ENCODE assay signal across 8 mouse cellular contexts in the genomic region with DNA sequence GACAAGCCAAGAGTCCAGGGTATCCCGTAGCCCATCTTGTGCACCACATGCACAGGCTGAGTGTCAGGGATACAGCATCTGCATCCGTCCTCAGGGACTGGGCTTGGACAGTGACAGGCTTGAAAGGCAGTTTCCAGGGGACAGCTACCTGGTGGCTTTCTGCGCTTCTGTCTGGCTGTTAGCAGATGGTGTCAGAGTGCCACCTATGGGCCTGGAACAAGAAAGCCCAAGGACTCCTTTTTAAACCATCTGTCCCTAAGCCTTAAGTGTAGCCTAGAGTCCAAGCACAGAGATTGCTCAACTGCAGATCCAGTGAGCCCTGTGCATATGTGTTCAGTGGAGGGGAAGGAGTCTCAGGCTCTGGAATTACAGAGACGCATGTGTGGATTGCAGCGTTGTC.
DNase-seq lines count a peak whose midpoint lies in the region; ATAC-seq and TF ChIP-seq lines count a peak whose summit lies in the region.
"Had no signal": no experiment of that assay in that cellular context is flagged by ENCODE, and none has a peak within 500 bp of the region (broad histone marks: within the 10 kb centered on the region; RNA-seq: fewer than 3 reads in every experiment).

No protein-coding gene starts in this region.

- DNase-seq in right cerebral cortex, adult 18-20 months = peak; percentile 48
- no peak for DNase-seq in right cerebral cortex, postnatal 36 days (ENCODE audit: low spot score in 2 of 2)
- DNase-seq in brain, embryonic 14.5 days (ENCODE audit: low read depth) = peak; percentile 85
- DNase-seq in forebrain, embryonic 11.5 days (ENCODE audit: low spot score) = peak; percentile 63
- DNase-seq in kidney, adult 2 months = peak; percentile 27
- peak; percentile 84 for DNase-seq in midbrain, embryonic 14.5 days
- no peak for DNase-seq in thymus, postnatal 0 days (ENCODE audit: low spot score)

- 46% methylated on average over 5 of the region's 5 CpGs for WGBS in forebrain, embryonic 11.5 days
- 53% methylated on average over 5 of the region's 5 CpGs for WGBS in kidney, adult 2 months
- WGBS in midbrain, embryonic 14.5 days = 37% methylated on average over 5 of the region's 5 CpGs

- no peak for TF ChIP-seq POLR2A in brain, embryonic 14.5 days (IDR thresholded peaks at IDR 0.05; ENCODE audit: borderline replicate concordance, extremely low read depth, insufficient read depth, insufficient read length, poor library complexity, severe bottlenecking)
- no peak for TF ChIP-seq POLR2A in kidney, adult 2 months (IDR thresholded peaks at IDR 0.05; ENCODE audit: low read depth, low read length)

- peaks cover 46% of the 10 kb centered on the region for H3K27me3 ChIP-seq in forebrain, embryonic 11.5 days (ENCODE audit: control insufficient read depth, insufficient read depth, low read length)
- no peaks in the 10 kb centered on the region for H3K27me3 ChIP-seq in kidney, adult 2 months (replicated peaks; ENCODE audit: control insufficient read depth, insufficient read depth, low read length)
- peaks cover 13% of the 10 kb centered on the region; the same call in 1 of the 2 replicates for H3K27me3 ChIP-seq in midbrain, embryonic 14.5 days (ENCODE audit: control insufficient read depth, insufficient read depth, low read length)
- H3K27me3 ChIP-seq: limb, embryonic 15.5 days had no signal

- H3K36me3 ChIP-seq in forebrain, embryonic 11.5 days (ENCODE audit: control insufficient read depth, insufficient read depth, low read length) = no peaks in the 10 kb centered on the region
- H3K36me3 ChIP-seq in kidney, adult 2 months (ENCODE audit: control insufficient read depth, insufficient read depth, low read length) = no peaks in the 10 kb centered on the region
- no peaks in the 10 kb centered on the region for H3K36me3 ChIP-seq in midbrain, embryonic 14.5 days (ENCODE audit: control insufficient read depth, insufficient read depth, low read length)

- H3K4me2 ChIP-seq in forebrain, embryonic 11.5 days (ENCODE audit: low read depth, low read length, severe bottlenecking) = no peak overlapping the region
- no peak overlapping the region for H3K4me2 ChIP-seq in midbrain, embryonic 14.5 days (ENCODE audit: low read length)
- H3K4me2 ChIP-seq: limb, embryonic 15.5 days had no signal

- H3K4me1 ChIP-seq in forebrain, embryonic 11.5 days (replicated peaks; ENCODE audit: control insufficient read depth, insufficient read depth, low read length) = peaks cover 2% of the 10 kb centered on the region; the same call in 1 of the 2 replicates
- H3K4me1 ChIP-seq in kidney, adult 2 months (ENCODE audit: control insufficient read depth, insufficient read depth, low read length) = no peaks in the 10 kb centered on the region
- H3K4me1 ChIP-seq in midbrain, embryonic 14.5 days (ENCODE audit: control insufficient read depth, insufficient read depth, low read length) = 0 out of 2 replicates have a peak, but pooled peaks cover 7% of the 10 kb centered on the region

- H3K9ac ChIP-seq in forebrain, embryonic 11.5 days (ENCODE audit: low read length) = no peak overlapping the region
- H3K9ac ChIP-seq in midbrain, embryonic 14.5 days (replicated peaks; ENCODE audit: low read length) = no peak overlapping the region
- H3K9ac ChIP-seq: limb, embryonic 15.5 days had no signal

- H3K27ac ChIP-seq in forebrain, embryonic 11.5 days (ENCODE audit: low read depth, low read length) = no peak overlapping the region
- no peak overlapping the region for H3K27ac ChIP-seq in kidney, adult 2 months (ENCODE audit: insufficient read depth, low read depth, low read length)
- no peak overlapping the region for H3K27ac ChIP-seq in midbrain, embryonic 14.5 days (replicated peaks; ENCODE audit: low read depth, low read length)
- H3K27ac ChIP-seq: limb, embryonic 15.5 days had no signal

- no peak overlapping the region for H3K4me3 ChIP-seq in forebrain, embryonic 11.5 days (ENCODE audit: low read depth, low read length)
- H3K4me3 ChIP-seq in kidney, adult 2 months (ENCODE audit: insufficient read depth, low read depth, low read length) = no peak overlapping the region
- no peak overlapping the region for H3K4me3 ChIP-seq in midbrain, embryonic 14.5 days (replicated peaks; ENCODE audit: low read depth, low read length)
- H3K4me3 ChIP-seq: limb, embryonic 15.5 days had no signal

- ATAC-seq in forebrain, embryonic 11.5 days (replicated peaks; ENCODE audit: low FRiP score) = peak; percentile 59
- ATAC-seq in midbrain, embryonic 14.5 days (ENCODE audit: low FRiP score, low TSS enrichment) = no peak; the same call in 1 of the 2 replicates

- H3K9me3 ChIP-seq in forebrain, embryonic 11.5 days (ENCODE audit: control insufficient read depth, low read length) = no peaks in the 10 kb centered on the region
- no peaks in the 10 kb centered on the region for H3K9me3 ChIP-seq in midbrain, embryonic 14.5 days (ENCODE audit: control insufficient read depth, low read length)
- H3K9me3 ChIP-seq: limb, embryonic 15.5 days had no signal

- TF ChIP-seq CTCF in brain, embryonic 14.5 days (IDR thresholded peaks at IDR 0.05; ENCODE audit: borderline replicate concordance, extremely low read depth, insufficient read depth, insufficient read length) = peak; percentile 83
- peak; percentile 54; the same call in 1 of the 2 replicates for TF ChIP-seq CTCF in kidney, adult 2 months (conservative IDR thresholded peaks at IDR 0.05; ENCODE audit: insufficient read depth, insufficient read length, low read depth, low read length)

Comparison
In these comparisons a context has a peak if more than half of its experiments do, and no peak if none do; other contexts are left out.
1. DNase-seq: peak in right cerebral cortex, adult 18-20 months (single experiment), brain, embryonic 14.5 days (single experiment), forebrain, embryonic 11.5 days (single experiment), kidney, adult 2 months (single experiment) and midbrain, embryonic 14.5 days (single experiment); none in right cerebral cortex, postnatal 36 days (0 of 2) and thymus, postnatal 0 days (single experiment).